Mouse (Mus musculus) spleen, adult 2 months (tissue): Measurements from ENCODE around the gene Usmg5.

Experiments
- CTCF ChIP-seq: fragments of 200-500 bp; IDR thresholded peaks from 2 replicates; pipeline ENCODE4 v1.5.1; 2011; ENCODE audit warnings: mild to moderate bottlenecking, inconsistent platforms; ENCODE audit not compliant: insufficient read depth, insufficient read length, insufficient replicate concordance; ENCODE audit errors: extremely low read depth
- POLR2A ChIP-seq: fragments of 200-500 bp; IDR thresholded peaks from 2 replicates; pipeline ENCODE4 v1.6.1; 2011; ENCODE audit warnings: low read depth, low read length, inconsistent platforms

- TF ChIP-seq CTCF = no peak
- TF ChIP-seq POLR2A = no peak
These were observed 49.5 kb downstream of the Usmg5 start for GRCm38 (mm10) chr19:47040720-47041473.
